Mouse (Mus musculus): ENCODE measurements at regions not wholly inside any gene's neighbourhood (a gene's known extent, or its start where the extent isn't known, plus 50 kb on each side); places are given as distances from the start of the nearest gene placed in this dataset.

- H3K27me3 ChIP-seq (ENCODE audit: low read depth, poor library complexity, severe bottlenecking) = no peaks in the 10 kb centered on the region
- WGBS = 89% methylated on average over 8 of the region's 8 CpGs
Observed at GRCm38 (mm10) chr2:94658426-94658825, 220.5 kb upstream of the Api5 start.

More at GRCm38 (mm10) chr2:94658426-94658825, 220.5 kb upstream of the Api5 start:
- no peaks in the 10 kb centered on the region for H3K36me3 ChIP-seq
- H3K4me1 ChIP-seq = no peaks in the 10 kb centered on the region
- DNase-seq (ENCODE audit: low spot score) = no peak
- H3K9me3 ChIP-seq (replicated peaks) = no peaks in the 10 kb centered on the region
- H3K4me3 ChIP-seq = no peak overlapping the region
- H3K27ac ChIP-seq = no peak overlapping the region
